In the genomic region with DNA sequence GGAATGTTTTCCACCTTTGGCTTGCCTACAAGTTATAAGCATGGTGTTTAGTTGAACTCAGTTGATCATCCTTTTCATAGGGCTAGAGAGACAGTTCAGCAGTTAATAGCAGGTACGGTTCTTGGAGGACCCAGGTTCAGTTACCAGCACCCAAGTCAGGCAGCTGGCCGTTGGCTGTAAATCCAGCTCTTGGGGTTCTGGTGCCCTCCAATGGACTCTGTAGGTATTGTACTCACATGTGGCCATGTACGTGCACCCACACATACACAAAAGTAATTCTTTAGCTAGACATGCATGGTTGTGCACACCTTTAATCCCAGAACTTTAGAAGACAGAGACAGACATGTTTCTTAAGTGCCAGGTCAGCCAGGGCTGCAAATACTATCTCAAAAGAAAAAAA, we compare ENCODE assay signal across 20 mouse cellular contexts. TPM values are rescaled to one million over a fixed set of nuclear protein-coding genes. Genes with fewer than 3 reads are reported as not detected.
DNase-seq lines count a peak whose midpoint lies in the region; ATAC-seq and TF ChIP-seq lines count a peak whose summit lies in the region.
"Had no signal": no experiment of that assay in that cellular context is flagged by ENCODE, and none has a peak within 500 bp of the region (broad histone marks: within the 10 kb centered on the region; RNA-seq: fewer than 3 reads in every experiment).

No protein-coding gene starts in this region.

- peak; percentile 19 for DNase-seq in CD4-positive, CD25-positive, alpha-beta regulatory T cell, adult 2 months (ENCODE audit: low read depth, low spot score)
- DNase-seq in liver, adult 2 months (ENCODE audit: extremely low read depth, low read depth, low spot score), result no peak
- DNase-seq in liver (no peak), 3T3-L1 (ENCODE audit: low read depth, low spot score) (peak; percentile 33), R1 (ENCODE audit: low read depth, low spot score) (peak; percentile 55)
- no peak for DNase-seq in cerebellum, postnatal 36 days
- DNase-seq in forebrain, embryonic 10.5 days (ENCODE audit: extremely low spot score, low spot score), result no peak
- DNase-seq: adrenal gland, adult 8-10 months; cerebellum, adult 9-11 months; kidney, adult 9 months; thymus, adult 18-20 months had no signal

- no peak overlapping the region for H3K4me3 ChIP-seq in liver, adult 2 months (ENCODE audit: insufficient read depth, low read depth, low read length)
- H3K4me3 ChIP-seq in forebrain, embryonic 10.5 days, result no peak overlapping the region
- H3K4me3 ChIP-seq: embryonic facial prominence, embryonic 10.5 days; limb, embryonic 15.5 days had no signal

- no peak for ATAC-seq in CD4-positive, CD25-positive, alpha-beta regulatory T cell, adult 4 months
- ATAC-seq: Patski had no signal

- H3K27me3 ChIP-seq in liver, adult 2 months (ENCODE audit: control insufficient read depth, insufficient read depth, low read length), result no peaks in the 10 kb centered on the region
- H3K27me3 ChIP-seq in forebrain, embryonic 10.5 days (ENCODE audit: poor library complexity, severe bottlenecking), result no peaks in the 10 kb centered on the region
- H3K27me3 ChIP-seq: limb, embryonic 15.5 days; Patski had no signal

- TF ChIP-seq POLR2A in liver, adult 2 months (IDR thresholded peaks at IDR 0.05; ENCODE audit: extremely low read depth, insufficient read depth, low read length), result no peak

- 90% methylated on average over 3 of the region's 3 CpGs for WGBS in liver, adult 2 months
- WGBS in forebrain, embryonic 10.5 days, result 85% methylated on average over 3 of the region's 3 CpGs

- peaks cover 10% of the 10 kb centered on the region; the same call in 1 of the 2 replicates for H3K79me2 ChIP-seq in liver, adult 2 months (ENCODE audit: control insufficient read depth, insufficient read depth, low read length)

- peaks cover 52% of the 10 kb centered on the region for H3K36me3 ChIP-seq in liver, adult 2 months (ENCODE audit: control insufficient read depth, insufficient read depth, low read length)
- peaks cover 98% of the 10 kb centered on the region for H3K36me3 ChIP-seq in forebrain, embryonic 10.5 days (replicated peaks)

- 0 out of 2 replicates have a peak, but pooled peaks cover 5% of the 10 kb centered on the region for H3K4me1 ChIP-seq in liver, adult 2 months (ENCODE audit: control insufficient read depth, insufficient read depth, low read length)
- no peaks in the 10 kb centered on the region for H3K4me1 ChIP-seq in forebrain, embryonic 10.5 days
- H3K4me1 ChIP-seq: embryonic facial prominence, embryonic 10.5 days; limb, embryonic 15.5 days had no signal

- H3K27ac ChIP-seq in liver, adult 2 months (replicated peaks; ENCODE audit: insufficient read depth, low read depth, low read length), result no peak overlapping the region
- H3K27ac ChIP-seq in forebrain, embryonic 10.5 days, result no peak overlapping the region
- H3K27ac ChIP-seq: embryonic facial prominence, embryonic 10.5 days; limb, embryonic 15.5 days had no signal

- TF ChIP-seq CTCF in liver, adult 2 months (IDR thresholded peaks at IDR 0.05; ENCODE audit: low read depth, low read length), result 0 out of 2 replicates have a peak, but pooled peaks have one; percentile 23

- no peaks in the 10 kb centered on the region for H3K9me3 ChIP-seq in forebrain, embryonic 10.5 days
- H3K9me3 ChIP-seq: embryonic facial prominence, embryonic 10.5 days; limb, embryonic 15.5 days had no signal

- H3K9ac ChIP-seq in liver, adult 2 months (ENCODE audit: low read depth, low read length), result no peak overlapping the region
- H3K9ac ChIP-seq: limb, embryonic 15.5 days had no signal

RNA-seq across cellular contexts. Expression of a gene that starts 12.9 kb away (rescaled TPM):
- polyA plus RNA-seq in CD4-positive, CD25-positive, alpha-beta regulatory T cell, adult 4 months (2017; shearing (Covaris generic)), result 10 to 100 TPM; 12.1 to 12.7 TPM
- total RNA-seq in liver, adult 2 months (2014; rRNA removed), result 10.9 and 14.0 TPM in 2 replicates
- 18.3 and 22.3 TPM in 2 replicates for polyA plus RNA-seq in liver, adult 2 months (2012; rRNA removed)
- polyA plus RNA-seq in forebrain, embryonic 10.5 days (2016; fragmentation: Nextera tagmentation; extraction: Ambion mirVana), result 73.2 and 81.1 TPM in 2 replicates

RNA-seq across cellular contexts. Expression of a gene that starts 28.8 kb away (rescaled TPM):
- polyA plus RNA-seq in CD4-positive, CD25-positive, alpha-beta regulatory T cell, adult 4 months (2017; shearing (Covaris generic)), result not detected
- not detected in 2 replicates for total RNA-seq in liver, adult 2 months (2014; rRNA removed)
- not detected in 2 replicates for polyA plus RNA-seq in liver, adult 2 months (2012; rRNA removed)
- not detected in 2 replicates for polyA plus RNA-seq in forebrain, embryonic 10.5 days (2016; fragmentation: Nextera tagmentation; extraction: Ambion mirVana)
- total RNA-seq: adrenal gland, adult 8-10 months; neutrophil, adult 5-6 weeks had no signal
- polyA plus RNA-seq: embryonic facial prominence, embryonic 10.5 days; gonadal fat pad, adult 2 months; heart, embryonic 14.5 days had no signal

RNA-seq across cellular contexts. Expression of a gene that starts 32.5 kb away (rescaled TPM):
- polyA plus RNA-seq in CD4-positive, CD25-positive, alpha-beta regulatory T cell, adult 4 months (2017; shearing (Covaris generic)), result under 1 TPM in 1 of 2 experiments, not detected in 1; 0.77 TPM
- not detected in 2 replicates for total RNA-seq in liver, adult 2 months (2014; rRNA removed)
- polyA plus RNA-seq in liver, adult 2 months (2012; rRNA removed), result not detected in 2 replicates
- polyA plus RNA-seq in forebrain, embryonic 10.5 days (2016; fragmentation: Nextera tagmentation; extraction: Ambion mirVana), result 0.21 TPM in 1 of 2 replicates, not detected in the other
- total RNA-seq: layer of hippocampus, adult 18-20 months; neutrophil, adult 5-6 weeks had no signal
- polyA plus RNA-seq: heart, embryonic 14.5 days; hindbrain, embryonic 11.5 days had no signal

RNA-seq across cellular contexts. Expression of a gene that starts 43.4 kb away (rescaled TPM):
- 100 to 1,000 TPM; 801 to 968 TPM for polyA plus RNA-seq in CD4-positive, CD25-positive, alpha-beta regulatory T cell, adult 4 months (2017; shearing (Covaris generic))
- total RNA-seq in liver, adult 2 months (2014; rRNA removed), result 13.9 and 23.4 TPM in 2 replicates
- 24.4 and 34.2 TPM in 2 replicates for polyA plus RNA-seq in liver, adult 2 months (2012; rRNA removed)
- polyA plus RNA-seq in forebrain, embryonic 10.5 days (2016; fragmentation: Nextera tagmentation; extraction: Ambion mirVana), result 70.0 and 75.7 TPM in 2 replicates

RNA-seq across cellular contexts. Expression of a gene that starts 53.9 kb away (rescaled TPM):
- 10 to 100 TPM; 12.6 to 20.0 TPM for polyA plus RNA-seq in CD4-positive, CD25-positive, alpha-beta regulatory T cell, adult 4 months (2017; shearing (Covaris generic))
- 15.3 and 20.9 TPM in 2 replicates for total RNA-seq in liver, adult 2 months (2014; rRNA removed)
- polyA plus RNA-seq in liver, adult 2 months (2012; rRNA removed), result 68.7 and 71.4 TPM in 2 replicates
- polyA plus RNA-seq in forebrain, embryonic 10.5 days (2016; fragmentation: Nextera tagmentation; extraction: Ambion mirVana), result 52.1 and 54.2 TPM in 2 replicates

Comparison
In these comparisons a context has a peak if more than half of its experiments do, and no peak if none do; other contexts are left out.
1. DNase-seq: peak in CD4-positive, CD25-positive, alpha-beta regulatory T cell, adult 2 months (single experiment), 3T3-L1 (single experiment) and R1 (single experiment); none in liver, adult 2 months (single experiment), liver (single experiment), cerebellum, postnatal 36 days (0 of 2) and forebrain, embryonic 10.5 days (single experiment).